9 mouse cellular contexts compared by ENCODE assay signal in genomic region chr6:21534820-21535219, GRCm38 (mm10).
DNase-seq lines count a peak whose midpoint lies in the region; TF ChIP-seq lines count a peak whose summit lies in the region.
"Had no signal": no experiment of that assay in that cellular context is flagged by ENCODE, and none has a peak within 500 bp of the region (broad histone marks: within the 10 kb centered on the region; RNA-seq: fewer than 3 reads in every experiment).

No protein-coding gene starts in this region.

- no peak overlapping the region for H3K27ac ChIP-seq in gastrocnemius, adult 2 months
- peak overlapping the region; percentile 20 for H3K27ac ChIP-seq in embryonic fibroblast, embryonic 13.5 days (ENCODE audit: insufficient read depth, low read length)
- H3K27ac ChIP-seq: liver, embryonic 13.5 days had no signal

- TF ChIP-seq CTCF in gastrocnemius, adult 2 months (IDR thresholded peaks at IDR 0.05), result peak; percentile 30; the same call in 1 of the 2 replicates
- peak; percentile 16; the same call in 1 of the 2 replicates for TF ChIP-seq CTCF in embryonic fibroblast, embryonic 13.5 days (IDR thresholded peaks at IDR 0.05; ENCODE audit: borderline replicate concordance, insufficient read depth, low read length)

- intact Hi-C loops in gastrocnemius, adult 2 months (cut with DNase I), result no loop called here

- no peak for TF ChIP-seq POLR2A in embryonic fibroblast, embryonic 13.5 days (IDR thresholded peaks at IDR 0.05; ENCODE audit: low read depth, low read length)

- no peak overlapping the region for H3K4me3 ChIP-seq in gastrocnemius, adult 2 months
- no peak overlapping the region for H3K4me3 ChIP-seq in embryonic fibroblast, embryonic 13.5 days (ENCODE audit: insufficient read depth, low read length)
- H3K4me3 ChIP-seq: liver, embryonic 13.5 days had no signal

- peaks cover 4% of the 10 kb centered on the region for H3K4me1 ChIP-seq in embryonic fibroblast, embryonic 13.5 days (ENCODE audit: control insufficient read depth, insufficient read depth, low read length)
- H3K4me1 ChIP-seq: liver, embryonic 13.5 days had no signal

- DNase-seq in gastrocnemius, adult 2 months, result no peak
- DNase-seq in gastrocnemius, postnatal 25 days, result no peak
- peak; percentile 7 for DNase-seq in ovary, postnatal 14 days (ENCODE audit: low spot score)
- DNase-seq in ovary, postnatal 10 days (ENCODE audit: low spot score), result no peak
- peak; percentile 22 for DNase-seq in retina, postnatal 1 day
- no peak for DNase-seq in layer of hippocampus, postnatal 36 days
- no peak for DNase-seq in lung, postnatal 25 days (ENCODE audit: low spot score)
- DNase-seq: liver, embryonic 13.5 days had no signal

Comparison
In these comparisons a context has a peak if more than half of its experiments do, and no peak if none do; other contexts are left out.
1. DNase-seq: peak in ovary, postnatal 14 days (single experiment) and retina, postnatal 1 day (single experiment); none in gastrocnemius, adult 2 months (single experiment), gastrocnemius, postnatal 25 days (single experiment), ovary, postnatal 10 days (single experiment), layer of hippocampus, postnatal 36 days (0 of 2) and lung, postnatal 25 days (single experiment).